Mouse (Mus musculus) limb, embryonic 10.5 days (tissue): ENCODE measurements at regions not wholly inside any gene's neighbourhood (a gene's known extent, or its start where the extent isn't known, plus 50 kb on each side); places are given as distances from the start of the nearest gene placed in this dataset.
"Not testable (repeated sequence)": the region's sequence is repeated elsewhere in the genome, so short reads cannot be mapped to it uniquely, and the experiment has no call there.

Experiments
- DNase-seq: peaks from one replicate; pipeline ENCODE4 v3.0.0-alpha.2; 2017; ENCODE audit warnings: low spot score
- H3K27ac ChIP-seq: fragments of 300-500 bp; sonication (generic); 2 replicates; pipeline ENCODE4 v1.5.1; 2016; ENCODE audit warnings: mild to moderate bottlenecking
- H3K27me3 ChIP-seq: fragments of 300-500 bp; sonication (generic); 2 replicates; pipeline ENCODE4 v1.6.1; 2016; ENCODE audit warnings: low read depth, mild to moderate bottlenecking; ENCODE audit not compliant: poor library complexity, severe bottlenecking
- H3K36me3 ChIP-seq: fragments of 300-500 bp; sonication (generic); 2 replicates; pipeline ENCODE4 v1.6.1; 2016; ENCODE audit warnings: mild to moderate bottlenecking, moderate library complexity
- H3K4me1 ChIP-seq: fragments of 300-500 bp; sonication (generic); 2 replicates; pipeline ENCODE4 v1.6.1; 2016
- H3K4me3 ChIP-seq: fragments of 300-500 bp; sonication (generic); 2 replicates; pipeline ENCODE4 v1.5.1; 2016; ENCODE audit warnings: mild to moderate bottlenecking, moderate library complexity
- H3K9me3 ChIP-seq: fragments of 300-500 bp; sonication (generic); replicated peaks from 2 replicates; pipeline ENCODE4 v1.6.1; 2016; ENCODE audit warnings: mild to moderate bottlenecking
- WGBS: fragments of 180-500 bp; shearing (Covaris S2); methylation state at CpG from one replicate; pipeline ENCODE4 v1.1.7; 2016; 5-methylcytosine and 5-hydroxymethylcytosine counted together

GRCm38 (mm10) chr1:14109190-14109482 is 1984.0 kb downstream of the 4930444P10Rik start:
- no peak for DNase-seq
- H3K4me3 ChIP-seq = no peak overlapping the region
- peaks cover 8% of the 10 kb centered on the region; the same call in 1 of the 2 replicates for H3K27me3 ChIP-seq
- H3K9me3 ChIP-seq = no peaks in the 10 kb centered on the region
- no peaks in the 10 kb centered on the region for H3K4me1 ChIP-seq
- H3K36me3 ChIP-seq = no peaks in the 10 kb centered on the region
- H3K27ac ChIP-seq = no peak overlapping the region
- WGBS = 19% methylated on average over 6 of the region's 6 CpGs

- no peak overlapping the region for H3K4me3 ChIP-seq
- no peaks in the 10 kb centered on the region for H3K4me1 ChIP-seq
- WGBS = 70% methylated on average over 7 of the region's 7 CpGs
- H3K27ac ChIP-seq = no peak overlapping the region
- no peaks in the 10 kb centered on the region for H3K36me3 ChIP-seq
- peaks cover 8% of the 10 kb centered on the region; the same call in 1 of the 2 replicates for H3K27me3 ChIP-seq
- no peak for DNase-seq
- no peaks in the 10 kb centered on the region for H3K9me3 ChIP-seq
Observed at GRCm38 (mm10) chr1:14108450-14109189, 1984.5 kb downstream of the 4930444P10Rik start.

GRCm38 (mm10) chr1:14105521-14105920 is 1987.6 kb downstream of the 4930444P10Rik start:
- WGBS = 91% methylated on average over 6 of the region's 6 CpGs
- not testable (repeated sequence) for H3K4me3 ChIP-seq, H3K4me1 ChIP-seq, H3K27me3 ChIP-seq, H3K27ac ChIP-seq, H3K36me3 ChIP-seq, H3K9me3 ChIP-seq, DNase-seq

- no peak for DNase-seq
Observed at GRCm38 (mm10) chr1:14104529-14104928, 1988.6 kb downstream of the 4930444P10Rik start.

GRCm38 (mm10) chr1:14099031-14099430 is 1994.1 kb downstream of the 4930444P10Rik start:
- Histone ChIP-seq H3K4me1 (peaks cover 12% of the 10 kb centered on the region), H3K36me3 (no peaks in the 10 kb centered on the region), H3K4me3 (no peak overlapping the region), H3K27me3 (0 out of 2 replicates have a peak, but pooled peaks cover 5% of the 10 kb centered on the region), H3K9me3 (no peaks in the 10 kb centered on the region), H3K27ac (no peak overlapping the region)
- WGBS = 66% methylated on average over 5 of the region's 5 CpGs
- no peak for DNase-seq

More at GRCm38 (mm10) chr1:14104529-14104928, 1988.6 kb downstream of the 4930444P10Rik start:
- Histone ChIP-seq H3K36me3 (no peaks in the 10 kb centered on the region), H3K9me3 (no peaks in the 10 kb centered on the region), H3K27ac (no peak overlapping the region), H3K27me3 (peaks cover 12% of the 10 kb centered on the region; the same call in 1 of the 2 replicates), H3K4me3 (no peak overlapping the region), H3K4me1 (no peaks in the 10 kb centered on the region)
- WGBS = 82% methylated on average over 2 of the region's 2 CpGs

- H3K4me1 ChIP-seq = peaks cover 12% of the 10 kb centered on the region
- no peak for DNase-seq
- H3K9me3 ChIP-seq = no peaks in the 10 kb centered on the region
- 28% methylated on average over 5 of the region's 5 CpGs for WGBS
- H3K27ac ChIP-seq = no peak overlapping the region
- H3K36me3 ChIP-seq = no peaks in the 10 kb centered on the region
- H3K27me3 ChIP-seq = 0 out of 2 replicates have a peak, but pooled peaks cover 5% of the 10 kb centered on the region
- no peak overlapping the region for H3K4me3 ChIP-seq
Observed at GRCm38 (mm10) chr1:14097567-14098228, 1995.4 kb downstream of the 4930444P10Rik start.

- DNase-seq = no peak
- WGBS = 89% methylated on average over 3 of the region's 3 CpGs
- Histone ChIP-seq H3K9me3 (no peaks in the 10 kb centered on the region), H3K4me1 (no peaks in the 10 kb centered on the region), H3K27ac (no peak overlapping the region), H3K27me3 (0 out of 2 replicates have a peak, but pooled peaks cover 4% of the 10 kb centered on the region), H3K36me3 (no peaks in the 10 kb centered on the region), H3K4me3 (no peak overlapping the region)
Observed at GRCm38 (mm10) chr1:14064856-14065255, 2028.3 kb downstream of the 4930444P10Rik start.

- WGBS = 61% methylated on average over 2 of the region's 2 CpGs
- no peak for DNase-seq
Observed at GRCm38 (mm10) chr1:14036163-14036562, 2057.0 kb downstream of the 4930444P10Rik start.

GRCm38 (mm10) chr1:14011484-14011883 is 2081.6 kb downstream of the 4930444P10Rik start:
- no peak for DNase-seq
- no peaks in the 10 kb centered on the region for H3K9me3 ChIP-seq
- WGBS = 89% methylated on average over 9 of the region's 9 CpGs
- H3K4me1 ChIP-seq = no peaks in the 10 kb centered on the region
- H3K36me3 ChIP-seq = no peaks in the 10 kb centered on the region
- no peak overlapping the region for H3K27ac ChIP-seq
- no peak overlapping the region for H3K4me3 ChIP-seq
- no peaks in the 10 kb centered on the region for H3K27me3 ChIP-seq

More at GRCm38 (mm10) chr1:14036163-14036562, 2057.0 kb downstream of the 4930444P10Rik start:
- H3K27me3 ChIP-seq = no peaks in the 10 kb centered on the region
- no peak overlapping the region for H3K4me3 ChIP-seq
- no peaks in the 10 kb centered on the region for H3K36me3 ChIP-seq
- no peaks in the 10 kb centered on the region for H3K9me3 ChIP-seq
- no peak overlapping the region for H3K27ac ChIP-seq
- no peaks in the 10 kb centered on the region for H3K4me1 ChIP-seq

- Histone ChIP-seq H3K9me3 (no peaks in the 10 kb centered on the region), H3K27me3 (no peaks in the 10 kb centered on the region), H3K36me3 (no peaks in the 10 kb centered on the region), H3K4me1 (no peaks in the 10 kb centered on the region), H3K27ac (no peak overlapping the region), H3K4me3 (no peak overlapping the region)
- no peak for DNase-seq
- 84% methylated on average over 3 of the region's 3 CpGs for WGBS
Observed at GRCm38 (mm10) chr1:14010789-14011188, 2082.3 kb downstream of the 4930444P10Rik start.

- H3K9me3 ChIP-seq = no peaks in the 10 kb centered on the region
- H3K27me3 ChIP-seq = no peaks in the 10 kb centered on the region
- H3K36me3 ChIP-seq = no peaks in the 10 kb centered on the region
- no peak for DNase-seq
- no peak overlapping the region for H3K4me3 ChIP-seq
- WGBS = 89% methylated on average over 1 of the region's 1 CpGs
- peaks cover 4% of the 10 kb centered on the region for H3K4me1 ChIP-seq
- no peak overlapping the region for H3K27ac ChIP-seq
Observed at GRCm38 (mm10) chr1:14002550-14002949, 2090.6 kb downstream of the 4930444P10Rik start.

- no peaks in the 10 kb centered on the region for H3K9me3 ChIP-seq
- no peak overlapping the region for H3K4me3 ChIP-seq
- H3K36me3 ChIP-seq = no peaks in the 10 kb centered on the region
- no peaks in the 10 kb centered on the region for H3K27me3 ChIP-seq
- DNase-seq = no peak
- WGBS = 58% methylated on average over 3 of the region's 3 CpGs
- H3K4me1 ChIP-seq = peaks cover 4% of the 10 kb centered on the region
- H3K27ac ChIP-seq = no peak overlapping the region
Observed at GRCm38 (mm10) chr1:14001431-14001830, 2091.7 kb downstream of the 4930444P10Rik start.

GRCm38 (mm10) chr1:14000605-14001395 is 2092.3 kb downstream of the 4930444P10Rik start:
- 79% methylated on average over 3 of the region's 3 CpGs for WGBS
- H3K4me3 ChIP-seq = no peak overlapping the region
- H3K27ac ChIP-seq = no peak overlapping the region
- H3K27me3 ChIP-seq = no peaks in the 10 kb centered on the region
- no peaks in the 10 kb centered on the region for H3K36me3 ChIP-seq
- peaks cover 4% of the 10 kb centered on the region for H3K4me1 ChIP-seq
- H3K9me3 ChIP-seq = no peaks in the 10 kb centered on the region
- DNase-seq = no peak
